In the genomic region with DNA sequence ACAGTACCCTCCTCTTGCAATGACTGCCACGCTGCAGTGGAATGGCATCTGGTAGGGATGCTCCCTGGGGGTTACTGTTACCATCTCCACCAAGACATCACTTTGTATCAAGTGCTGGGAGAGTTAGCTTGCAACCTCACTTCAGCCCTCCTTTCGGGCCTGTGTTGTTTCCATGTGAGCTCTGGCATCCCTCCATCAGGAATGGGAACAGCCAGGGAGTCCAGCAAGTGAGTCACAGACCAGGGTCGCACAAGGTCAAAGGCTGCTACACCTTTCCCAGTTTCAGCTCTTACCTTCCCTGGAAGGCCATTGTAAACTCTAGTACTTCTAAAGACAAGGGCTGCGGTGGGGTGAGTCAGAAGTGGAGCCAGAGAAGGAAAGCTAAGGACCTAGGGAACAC, we compare ENCODE assay signal across 10 mouse cellular contexts.
DNase-seq lines count a peak whose midpoint lies in the region; ATAC-seq and TF ChIP-seq lines count a peak whose summit lies in the region.
"Had no signal": no experiment of that assay in that cellular context is flagged by ENCODE, and none has a peak within 500 bp of the region (broad histone marks: within the 10 kb centered on the region; RNA-seq: fewer than 3 reads in every experiment).

No protein-coding gene starts in this region.

- ATAC-seq in liver, embryonic 15.5 days (ENCODE audit: insufficient read depth), result no peak

- H3K4me3 ChIP-seq in kidney, adult 2 months (ENCODE audit: insufficient read depth, low read depth, low read length), result no peak overlapping the region
- H3K4me3 ChIP-seq in E14TG2a.4 (replicated peaks; ENCODE audit: low read length), result peak overlapping the region; percentile 66
- no peak overlapping the region for H3K4me3 ChIP-seq in liver, embryonic 15.5 days (replicated peaks)
- H3K4me3 ChIP-seq: myocyte had no signal

- TF ChIP-seq POLR2A in kidney, adult 2 months (IDR thresholded peaks at IDR 0.05; ENCODE audit: low read depth, low read length), result no peak

- H3K27me3 ChIP-seq in kidney, adult 2 months (replicated peaks; ENCODE audit: control insufficient read depth, insufficient read depth, low read length), result no peaks in the 10 kb centered on the region
- H3K27me3 ChIP-seq in E14TG2a.4 (ENCODE audit: insufficient read depth, low read length), result no peaks in the 10 kb centered on the region
- H3K27me3 ChIP-seq in liver, embryonic 15.5 days, result no peaks in the 10 kb centered on the region

- H3K9me3 ChIP-seq in E14TG2a.4 (ENCODE audit: low read length), result peaks cover 34% of the 10 kb centered on the region
- H3K9me3 ChIP-seq in liver, embryonic 15.5 days (replicated peaks), result no peaks in the 10 kb centered on the region

- H3K4me1 ChIP-seq in kidney, adult 2 months (ENCODE audit: control insufficient read depth, insufficient read depth, low read length), result peaks cover 3% of the 10 kb centered on the region
- H3K4me1 ChIP-seq in E14TG2a.4 (replicated peaks; ENCODE audit: low read depth, low read length), result peaks cover 62% of the 10 kb centered on the region
- H3K4me1 ChIP-seq in liver, embryonic 15.5 days (replicated peaks), result peaks cover 55% of the 10 kb centered on the region

- no peak overlapping the region for H3K9ac ChIP-seq in liver, embryonic 15.5 days

- peak; percentile 35 for DNase-seq in kidney, adult 2 months
- no peak for DNase-seq in kidney, postnatal 36 days
- DNase-seq in MN1 (ENCODE audit: low spot score), result peak; percentile 18
- DNase-seq in right cerebral cortex, adult 18-20 months, result no peak
- no peak for DNase-seq in layer of hippocampus, postnatal 25 days (ENCODE audit: extremely low spot score in 1 of 2, low spot score in 1 of 2)
- DNase-seq: kidney, adult 11 months; retina, postnatal 1 day had no signal

- no peak overlapping the region for H3K27ac ChIP-seq in kidney, adult 2 months (ENCODE audit: insufficient read depth, low read depth, low read length)
- no peak overlapping the region for H3K27ac ChIP-seq in liver, embryonic 15.5 days (replicated peaks)

- no peak for TF ChIP-seq CTCF in kidney, adult 2 months (conservative IDR thresholded peaks at IDR 0.05; ENCODE audit: insufficient read depth, insufficient read length, low read depth, low read length)
- TF ChIP-seq CTCF in E14TG2a.4 (conservative IDR thresholded peaks at IDR 0.05; ENCODE audit: low read length), result no peak

- 73% methylated on average over 4 of the region's 4 CpGs for WGBS in kidney, adult 2 months
- 80% methylated on average over 4 of the region's 4 CpGs for WGBS in liver, embryonic 15.5 days (ENCODE audit: insufficient replicate concordance)

- H3K4me2 ChIP-seq in liver, embryonic 15.5 days, result peak overlapping the region; percentile 43

- H3K36me3 ChIP-seq in kidney, adult 2 months (ENCODE audit: control insufficient read depth, insufficient read depth, low read length), result no peaks in the 10 kb centered on the region
- peaks cover 15% of the 10 kb centered on the region for H3K36me3 ChIP-seq in E14TG2a.4 (ENCODE audit: insufficient read depth, low read length)
- H3K36me3 ChIP-seq in liver, embryonic 15.5 days (replicated peaks), result no peaks in the 10 kb centered on the region

Comparison
In these comparisons a context has a peak if more than half of its experiments do, and no peak if none do; other contexts are left out.
1. DNase-seq: peak in kidney, adult 2 months (single experiment) and MN1 (single experiment); none in kidney, postnatal 36 days (0 of 2), right cerebral cortex, adult 18-20 months (single experiment) and layer of hippocampus, postnatal 25 days (0 of 2).